ENCODE assay signal across 16 mouse cellular contexts in the genomic region with DNA sequence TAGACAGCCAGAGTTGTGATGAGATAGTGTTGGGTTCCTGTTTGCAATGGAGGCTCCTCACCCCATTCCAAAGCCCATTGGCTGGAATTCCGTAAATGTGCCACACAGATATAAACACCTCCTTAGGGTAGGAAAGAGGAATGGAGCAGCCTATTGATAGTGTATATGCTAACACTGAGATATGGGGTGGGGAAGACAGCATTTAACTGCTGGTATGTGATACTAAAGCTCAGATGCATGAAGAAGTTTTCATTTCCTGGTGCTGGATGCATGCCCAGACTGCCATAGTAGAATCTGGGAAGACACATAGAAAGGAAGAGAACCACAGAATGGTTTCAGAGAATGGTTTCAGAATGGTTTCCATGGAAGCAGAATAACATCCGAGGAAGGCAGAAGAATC.
DNase-seq lines count a peak whose midpoint lies in the region; ATAC-seq lines count a peak whose summit lies in the region.
"Had no signal": no experiment of that assay in that cellular context is flagged by ENCODE, and none has a peak within 500 bp of the region (broad histone marks: within the 10 kb centered on the region; RNA-seq: fewer than 3 reads in every experiment).

No protein-coding gene starts in this region.

- H3K27ac ChIP-seq in lung, embryonic 16.5 days (ENCODE audit: low read length), result no peak overlapping the region
- no peak overlapping the region; the same call in 1 of the 2 replicates for H3K27ac ChIP-seq in embryonic facial prominence, embryonic 14.5 days (replicated peaks; ENCODE audit: low read depth, low read length)
- H3K27ac ChIP-seq in liver, embryonic 11.5 days (ENCODE audit: low read depth, low read length), result no peak overlapping the region
- H3K27ac ChIP-seq: hindbrain, postnatal 0 days had no signal

- no peaks in the 10 kb centered on the region for H3K27me3 ChIP-seq in lung, embryonic 16.5 days (ENCODE audit: control insufficient read depth, insufficient read depth, low read depth, low read length)
- no peaks in the 10 kb centered on the region for H3K27me3 ChIP-seq in embryonic facial prominence, embryonic 14.5 days (replicated peaks; ENCODE audit: control insufficient read depth, insufficient read depth, low read length)
- H3K27me3 ChIP-seq in liver, embryonic 11.5 days (replicated peaks; ENCODE audit: control insufficient read depth, insufficient read depth, low read length), result no peaks in the 10 kb centered on the region

- H3K4me2 ChIP-seq in lung, embryonic 16.5 days (ENCODE audit: low read depth, low read length), result no peak overlapping the region
- no peak overlapping the region for H3K4me2 ChIP-seq in embryonic facial prominence, embryonic 14.5 days (ENCODE audit: low read depth, low read length)
- no peak overlapping the region for H3K4me2 ChIP-seq in liver, embryonic 11.5 days

- peak; percentile 71 for ATAC-seq in lung, embryonic 16.5 days (ENCODE audit: low read depth)
- no peak for ATAC-seq in embryonic facial prominence, embryonic 14.5 days (ENCODE audit: low read depth)
- no peak for ATAC-seq in liver, embryonic 11.5 days (replicated peaks; ENCODE audit: low FRiP score)
- ATAC-seq: hindbrain, postnatal 0 days; midbrain, embryonic 16.5 days had no signal

- no peak overlapping the region for H3K4me3 ChIP-seq in lung, embryonic 16.5 days (ENCODE audit: low read length)
- H3K4me3 ChIP-seq in embryonic facial prominence, embryonic 14.5 days (ENCODE audit: low read depth, low read length), result no peak overlapping the region
- no peak overlapping the region for H3K4me3 ChIP-seq in liver, embryonic 11.5 days (ENCODE audit: low read depth, low read length)

- H3K9ac ChIP-seq in lung, embryonic 16.5 days (ENCODE audit: low read length), result no peak overlapping the region
- H3K9ac ChIP-seq in embryonic facial prominence, embryonic 14.5 days (ENCODE audit: low read depth, low read length), result no peak overlapping the region
- H3K9ac ChIP-seq in liver, embryonic 11.5 days (ENCODE audit: low read depth, low read length), result no peak overlapping the region

- H3K4me1 ChIP-seq in lung, embryonic 16.5 days (replicated peaks; ENCODE audit: control insufficient read depth, insufficient read depth, low read length), result peaks cover 3% of the 10 kb centered on the region; the same call in 1 of the 2 replicates
- 0 out of 2 replicates have a peak, but pooled peaks cover 3% of the 10 kb centered on the region for H3K4me1 ChIP-seq in embryonic facial prominence, embryonic 14.5 days (ENCODE audit: control insufficient read depth, insufficient read depth, low read length)
- no peaks in the 10 kb centered on the region for H3K4me1 ChIP-seq in liver, embryonic 11.5 days (replicated peaks; ENCODE audit: control insufficient read depth, insufficient read depth, low read length)

- no peaks in the 10 kb centered on the region for H3K36me3 ChIP-seq in lung, embryonic 16.5 days (ENCODE audit: control insufficient read depth, insufficient read depth, low read length)
- H3K36me3 ChIP-seq in embryonic facial prominence, embryonic 14.5 days (ENCODE audit: control insufficient read depth, insufficient read depth, low read length), result no peaks in the 10 kb centered on the region
- no peaks in the 10 kb centered on the region for H3K36me3 ChIP-seq in liver, embryonic 11.5 days (ENCODE audit: control insufficient read depth, insufficient read depth, low read length)

- peak; percentile 43 for DNase-seq in kidney, postnatal 10 days
- DNase-seq in kidney, postnatal 25 days, result no peak
- no peak for DNase-seq in lung, postnatal 25 days (ENCODE audit: low spot score)
- DNase-seq in embryonic facial prominence, embryonic 14.5 days (ENCODE audit: low spot score), result peak; percentile 73
- DNase-seq in right cerebral cortex, postnatal 4 days, result peak; percentile 55
- DNase-seq in liver, embryonic 11.5 days (ENCODE audit: low spot score), result no peak
- DNase-seq: cerebellum, postnatal 10 days; heart, adult 11 months; heart, postnatal 4 days; kidney, adult 11 months; kidney, postnatal 36 days; lung, adult 2 months; thymus, postnatal 36 days had no signal

- no peaks in the 10 kb centered on the region for H3K9me3 ChIP-seq in lung, embryonic 16.5 days (ENCODE audit: control insufficient read depth, low read length)
- no peaks in the 10 kb centered on the region for H3K9me3 ChIP-seq in embryonic facial prominence, embryonic 14.5 days (ENCODE audit: control insufficient read depth, low read length)
- no peaks in the 10 kb centered on the region for H3K9me3 ChIP-seq in liver, embryonic 11.5 days (ENCODE audit: control insufficient read depth, low read length)

- 46% methylated on average over 2 of the region's 2 CpGs for WGBS in lung, embryonic 16.5 days
- WGBS in embryonic facial prominence, embryonic 14.5 days, result 59% methylated on average over 2 of the region's 2 CpGs
- WGBS in liver, embryonic 11.5 days, result 84% methylated on average over 2 of the region's 2 CpGs

Comparison
In these comparisons a context has a peak if more than half of its experiments do, and no peak if none do; other contexts are left out.
1. DNase-seq: peak in kidney, postnatal 10 days (single experiment), embryonic facial prominence, embryonic 14.5 days (single experiment) and right cerebral cortex, postnatal 4 days (single experiment); none in kidney, postnatal 25 days (0 of 2), lung, postnatal 25 days (single experiment) and liver, embryonic 11.5 days (single experiment).